Mouse (Mus musculus) erythroid progenitor cell, adult 5-6 weeks (primary cell): ENCODE measurements around the gene Adamtsl5. TPM values are rescaled to one million over a fixed set of nuclear protein-coding genes. Genes with fewer than 3 reads are reported as not detected.

Experiments
- ATAC-seq: replicated peaks from 2 replicates; pipeline ENCODE4 v1.8.0; 2016; ENCODE audit warnings: moderate number of reproducible peaks, mild to moderate bottlenecking, moderate TSS enrichment, inconsistent platforms; ENCODE audit not compliant: poor library complexity, low FRiP score, severe bottlenecking
- total RNA-seq, 2 experiments: library from RNA; stranded (forward) in 1 of 2; stranded (reverse) in 1 of 2; fragments of 150-400 nt in 1 of 2; fragments of 186-747, 209-891 nt in 1 of 2; gene quantifications; 2 replicates each; pipeline versions ENCODE4 v1.2.3 to v1.2.4; 2015 to 2017; ENCODE audit warnings: low replicate concordance in 2 of 2

Adamtsl5 gene
- total RNA-seq, 2 experiments from 2014 or later = 0.84 to 30.2 TPM

GRCm38 (mm10) chr10:80322811-80323211 lies 25.4 kb downstream of the Adamtsl5 start:
- ATAC-seq = no peak

GRCm38 (mm10) chr10:80321670-80322581 lies 26.3 kb downstream of the Adamtsl5 start:
- ATAC-seq = no peak

GRCm38 (mm10) chr10:80321014-80321669 lies 27.1 kb downstream of the Adamtsl5 start:
- no peak for ATAC-seq

GRCm38 (mm10) chr10:80320340-80320760 lies 27.9 kb downstream of the Adamtsl5 start, which contains the start of gene 2310011J03Rik:
Gene 2310011J03Rik, minus strand, starts transcription at chr10:80320537.
- peak; percentile 82 for ATAC-seq

GRCm38 (mm10) chr10:80317011-80317410 lies 31.2 kb downstream of the Adamtsl5 start:
- no peak for ATAC-seq

GRCm38 (mm10) chr10:80316359-80316781 lies 31.8 kb downstream of the Adamtsl5 start:
- no peak for ATAC-seq

GRCm38 (mm10) chr10:80315315-80315714 lies 32.9 kb downstream of the Adamtsl5 start:
- no peak for ATAC-seq

GRCm38 (mm10) chr10:80314494-80315001 lies 33.7 kb downstream of the Adamtsl5 start:
- no peak for ATAC-seq

- ATAC-seq = no peak
Observed at GRCm38 (mm10) chr10:80313627-80314201, 34.5 kb downstream of the Adamtsl5 start.

- ATAC-seq = no peak
Observed at GRCm38 (mm10) chr10:80312586-80313504, 35.4 kb downstream of the Adamtsl5 start.

- ATAC-seq = no peak
Observed at GRCm38 (mm10) chr10:80311560-80311959, 36.7 kb downstream of the Adamtsl5 start.

GRCm38 (mm10) chr10:80304862-80305261 lies 43.4 kb downstream of the Adamtsl5 start:
- ATAC-seq = peak; percentile 44; the same call in 1 of the 2 replicates

GRCm38 (mm10) chr10:80304458-80304857 lies 43.8 kb downstream of the Adamtsl5 start:
- no peak for ATAC-seq

- no peak for ATAC-seq
Observed at GRCm38 (mm10) chr10:80302471-80302881, 45.7 kb downstream of the Adamtsl5 start.

GRCm38 (mm10) chr10:80302082-80302355 lies 46.2 kb downstream of the Adamtsl5 start:
- no peak for ATAC-seq

- ATAC-seq = no peak
Observed at GRCm38 (mm10) chr10:80301256-80302081, 46.7 kb downstream of the Adamtsl5 start.

- ATAC-seq = no peak
Observed at GRCm38 (mm10) chr10:80300672-80301181, 47.5 kb downstream of the Adamtsl5 start.

- ATAC-seq = no peak
Observed at GRCm38 (mm10) chr10:80299824-80300223, 48.4 kb downstream of the Adamtsl5 start.
